Mouse (Mus musculus) bone marrow macrophage, adult 2 months (primary cell): ENCODE results near the gene Supt20. TPM values are rescaled to one million over a fixed set of nuclear protein-coding genes. Genes with fewer than 3 reads are reported as not detected.
A peak's percentile ranks its signal among the peaks of the same experiment; 100 is the strongest.

Source experiments
- H3K27ac ChIP-seq: 2 replicates; pipeline ENCODE4 v1.5.1; 2012; ENCODE audit warnings: low read depth, low read length; ENCODE audit not compliant: insufficient read depth
- H3K4me1 ChIP-seq: 2 replicates; pipeline ENCODE4 v1.6.1; 2012; ENCODE audit warnings: low read length; ENCODE audit not compliant: control insufficient read depth, insufficient read depth
- H3K4me3 ChIP-seq: 2 replicates; pipeline ENCODE4 v1.5.1; 2012; ENCODE audit warnings: mild to moderate bottlenecking, low read length, moderate library complexity; ENCODE audit not compliant: insufficient read depth
- CTCF ChIP-seq: IDR thresholded peaks from 2 replicates; pipeline ENCODE4 v1.5.1; 2012; ENCODE audit warnings: low read depth, mild to moderate bottlenecking, low read length, moderate library complexity
- POLR2A ChIP-seq: IDR thresholded peaks from 2 replicates; pipeline ENCODE4 v1.6.1; 2012; ENCODE audit warnings: mild to moderate bottlenecking, low read depth, low read length, borderline replicate concordance
- polyA plus RNA-seq: library from polyadenylated mRNA; stranded (reverse); fragments of >200 nt; gene quantifications from 2 replicates; pipeline ENCODE4 v1.2.4, GENCODE M21; 2012; ENCODE audit not compliant: missing spikeins, insufficient read depth, insufficient read length

Gene Supt20
- polyA plus RNA-seq, 1 experiment: 64.4 TPM

GRCm38 (mm10) chr3:54728100-54728499 lies 35.5 kb downstream of the Supt20 start:
- Histone ChIP-seq H3K4me3 (no peak overlapping the region), H3K27ac (no peak overlapping the region), H3K4me1 (peaks cover 13% of the 10 kb centered on the region)
- no peak for TF ChIP-seq POLR2A
- TF ChIP-seq CTCF: no peak

- TF ChIP-seq CTCF: no peak
- no peak for TF ChIP-seq POLR2A
- Histone ChIP-seq H3K4me1 (0 out of 2 replicates have a peak, but pooled peaks cover 4% of the 10 kb centered on the region), H3K4me3 (no peak overlapping the region), H3K27ac (no peak overlapping the region)
Measured at GRCm38 (mm10) chr3:54731626-54732150, 39.1 kb downstream of the Supt20 start.

- H3K4me3 ChIP-seq: no peak overlapping the region
- H3K4me1 ChIP-seq: 0 out of 2 replicates have a peak, but pooled peaks cover 6% of the 10 kb centered on the region
- no peak for TF ChIP-seq CTCF
- H3K27ac ChIP-seq: no peak overlapping the region
Measured at GRCm38 (mm10) chr3:54732371-54732770, 39.8 kb downstream of the Supt20 start.

GRCm38 (mm10) chr3:54734411-54735246 lies 42.0 kb downstream of the Supt20 start:
- Histone ChIP-seq H3K4me3 (peak overlapping the region; percentile 75), H3K27ac (peak overlapping the region; percentile 97), H3K4me1 (peaks cover 19% of the 10 kb centered on the region)
- TF ChIP-seq CTCF: no peak
- no peak for TF ChIP-seq POLR2A

GRCm38 (mm10) chr3:54735247-54736046 lies 42.8 kb downstream of the Supt20 start, which contains the start of the genes Exosc8 and Alg5:
Gene Exosc8 (minus strand): TSS chr3:54735393.
Gene Alg5 (plus strand): TSS chr3:54735539.
- peaks cover 15% of the 10 kb centered on the region for H3K4me1 ChIP-seq
- H3K27ac ChIP-seq: peak within 1 kb of the TSS; percentile 97
- 0 out of 2 replicates have a peak, but pooled peaks have one; percentile 4 for TF ChIP-seq POLR2A
- TF ChIP-seq CTCF: peak; percentile 95
- peak within 1 kb of the TSS; percentile 75 for H3K4me3 ChIP-seq

- H3K4me1 ChIP-seq: peaks cover 15% of the 10 kb centered on the region
- H3K4me3 ChIP-seq: peak overlapping the region; percentile 75
- peak overlapping the region; percentile 82 for H3K27ac ChIP-seq
- no peak for TF ChIP-seq CTCF
- TF ChIP-seq POLR2A: no peak
Measured at GRCm38 (mm10) chr3:54736101-54736927, 43.7 kb downstream of the Supt20 start.

- H3K27ac ChIP-seq: no peak overlapping the region
- no peak overlapping the region for H3K4me3 ChIP-seq
Measured at GRCm38 (mm10) chr3:54737317-54737716, 44.7 kb downstream of the Supt20 start.

GRCm38 (mm10) chr3:54741965-54742364 lies 49.4 kb downstream of the Supt20 start:
- H3K27ac ChIP-seq: no peak overlapping the region
- peaks cover 15% of the 10 kb centered on the region for H3K4me1 ChIP-seq
- TF ChIP-seq CTCF (no peak), POLR2A (no peak)
- H3K4me3 ChIP-seq: no peak overlapping the region

More at GRCm38 (mm10) chr3:54737317-54737716, 44.7 kb downstream of the Supt20 start:
- H3K4me1 ChIP-seq: peaks cover 15% of the 10 kb centered on the region
- TF ChIP-seq CTCF (no peak), POLR2A (no peak)

- Histone ChIP-seq H3K4me1 (no peaks in the 10 kb centered on the region), H3K27ac (no peak overlapping the region), H3K4me3 (no peak overlapping the region)
- TF ChIP-seq CTCF (no peak), POLR2A (no peak)
Measured at GRCm38 (mm10) chr3:54745799-54746198, 53.2 kb downstream of the Supt20 start.

- Histone ChIP-seq H3K27ac (no peak overlapping the region), H3K4me3 (no peak overlapping the region), H3K4me1 (no peaks in the 10 kb centered on the region)
- TF ChIP-seq CTCF: no peak
- TF ChIP-seq POLR2A: no peak
Measured at GRCm38 (mm10) chr3:54753411-54753810, 60.8 kb downstream of the Supt20 start.
